Mouse (Mus musculus): Measurements from ENCODE around the gene Elob.

GRCm38 (mm10) chr17:23843141-23843811, 14.3 kb upstream of the Elob start:
- no peak for TF ChIP-seq CTCF (IDR thresholded peaks at IDR 0.05; ENCODE audit: control insufficient read depth, insufficient read depth, insufficient read length)
- TF ChIP-seq USF1 (IDR thresholded peaks at IDR 0.05; ENCODE audit: low read depth), result no peak
- TF ChIP-seq MAX (IDR thresholded peaks at IDR 0.05), result no peak
- TF ChIP-seq FOSL1 (IDR thresholded peaks at IDR 0.05; ENCODE audit: insufficient read depth, low read length, poor library complexity, severe bottlenecking), result no peak
- no peak for TF ChIP-seq MYOD1 (IDR thresholded peaks at IDR 0.05; ENCODE audit: control insufficient read depth, insufficient read length, low read depth)
- TF ChIP-seq CEBPB (IDR thresholded peaks at IDR 0.05; ENCODE audit: low read depth), result no peak
- no peak for TF ChIP-seq MYOG (IDR thresholded peaks at IDR 0.05; ENCODE audit: control insufficient read depth, extremely low read depth, insufficient read length)
